8 mouse cellular contexts compared by ENCODE assay signal in the genomic region with DNA sequence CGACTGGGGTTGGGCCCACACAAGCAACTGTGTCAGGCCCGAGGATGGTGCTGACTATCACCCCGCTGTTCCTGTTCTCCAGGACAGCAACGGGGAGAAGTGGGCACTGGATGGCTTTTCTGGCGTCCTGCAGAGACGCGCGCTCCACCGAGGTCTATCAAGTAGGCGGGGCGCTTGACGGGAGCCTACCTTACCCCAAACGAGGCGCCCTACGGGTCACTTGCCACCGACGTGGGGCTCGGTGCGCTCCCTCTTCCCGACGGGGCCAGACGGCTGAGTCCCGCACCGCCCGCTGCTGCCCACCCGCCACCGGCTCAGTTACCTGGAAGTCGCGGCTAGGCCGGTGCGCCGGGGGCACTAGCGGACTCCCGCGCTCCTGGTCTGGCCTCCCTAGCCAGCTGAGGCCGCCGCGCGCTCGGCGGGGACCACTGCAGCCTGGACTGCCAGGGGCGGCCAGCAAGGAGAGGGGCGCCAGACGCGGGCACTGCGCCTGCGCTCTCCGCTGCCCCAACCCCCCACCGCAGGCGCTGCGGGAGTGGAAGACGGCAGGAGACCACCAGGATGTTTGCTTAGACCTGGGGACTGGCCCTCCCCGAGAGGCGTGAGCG. TPM values are rescaled to one million over a fixed set of nuclear protein-coding genes. Genes with fewer than 3 reads are reported as not detected.
DNase-seq lines count a peak whose midpoint lies in the region; ATAC-seq lines count a peak whose summit lies in the region.

TSS of gene Slc35g2 (minus strand) at position 465 of the 608 bp plus-strand sequence.

- H3K27ac ChIP-seq in forebrain, embryonic 14.5 days (ENCODE audit: low read depth, low read length): no peak within 1 kb of the TSS
- peak within 1 kb of the TSS; percentile 68; the same call in 1 of the 2 replicates for H3K27ac ChIP-seq in hindbrain, embryonic 12.5 days

- peak; percentile 20 for DNase-seq in CD4-positive, CD25-positive, alpha-beta regulatory T cell, adult 2 months (ENCODE audit: low read depth, low spot score)
- peak; percentile 65 for DNase-seq in cerebellum, adult 11 months
- peak; percentile 79 for DNase-seq in forebrain, embryonic 14.5 days (ENCODE audit: low spot score)
- peak; percentile 27 to 41 for DNase-seq in layer of hippocampus, postnatal 25 days (ENCODE audit: extremely low spot score in 1 of 2, low spot score in 1 of 2)
- peak; percentile 45 for DNase-seq in lung, postnatal 14 days
- peak; percentile 26 for DNase-seq in right cerebral cortex, adult 18-20 months

- H3K9me3 ChIP-seq in forebrain, embryonic 14.5 days (replicated peaks; ENCODE audit: control insufficient read depth, low read length): no peaks in the 10 kb centered on the region
- H3K9me3 ChIP-seq in hindbrain, embryonic 12.5 days (replicated peaks): no peaks in the 10 kb centered on the region

- H3K4me2 ChIP-seq in forebrain, embryonic 14.5 days (ENCODE audit: low read length): peak within 1 kb of the TSS; percentile 83
- H3K4me2 ChIP-seq in hindbrain, embryonic 12.5 days (replicated peaks): peak within 1 kb of the TSS; percentile 67

- H3K27me3 ChIP-seq in forebrain, embryonic 14.5 days (replicated peaks; ENCODE audit: control insufficient read depth, insufficient read depth, low read length): no peaks in the 10 kb centered on the region
- H3K27me3 ChIP-seq in hindbrain, embryonic 12.5 days: no peaks in the 10 kb centered on the region

- no peaks in the 10 kb centered on the region for H3K36me3 ChIP-seq in forebrain, embryonic 14.5 days (ENCODE audit: control insufficient read depth, insufficient read depth, low read length)
- no peaks in the 10 kb centered on the region for H3K36me3 ChIP-seq in hindbrain, embryonic 12.5 days

- peak within 1 kb of the TSS; percentile 69 for H3K4me3 ChIP-seq in forebrain, embryonic 14.5 days (ENCODE audit: low read depth, low read length)
- peak within 1 kb of the TSS; percentile 63 for H3K4me3 ChIP-seq in hindbrain, embryonic 12.5 days

- under 1% methylated on average over 55 of the region's 55 CpGs for WGBS in forebrain, embryonic 14.5 days
- under 1% methylated on average over 55 of the region's 55 CpGs for WGBS in hindbrain, embryonic 12.5 days

- ATAC-seq in CD4-positive, CD25-positive, alpha-beta regulatory T cell, adult 4 months: no peak
- ATAC-seq in forebrain, embryonic 14.5 days: peak; percentile 94
- ATAC-seq in hindbrain, embryonic 12.5 days (ENCODE audit: low FRiP score): peak; percentile 93

- H3K9ac ChIP-seq in forebrain, embryonic 14.5 days (ENCODE audit: low read length): peak within 1 kb of the TSS; percentile 75
- H3K9ac ChIP-seq in hindbrain, embryonic 12.5 days: peak within 1 kb of the TSS; percentile 70

- peaks cover 5% of the 10 kb centered on the region; the same call in 1 of the 2 replicates for H3K4me1 ChIP-seq in forebrain, embryonic 14.5 days (ENCODE audit: control insufficient read depth, insufficient read depth, low read length)
- H3K4me1 ChIP-seq in hindbrain, embryonic 12.5 days: peaks cover 12% of the 10 kb centered on the region

RNA-seq across cellular contexts. Expression of gene Slc35g2, which starts in this region (rescaled TPM):
- 1 to 10 TPM; 1.0 to 1.1 TPM for polyA plus RNA-seq in CD4-positive, CD25-positive, alpha-beta regulatory T cell, adult 4 months (2017; shearing (Covaris generic))
- polyA plus RNA-seq in forebrain, embryonic 14.5 days (2014; fragmentation: Nextera tagmentation; extraction: Ambion mirVana): 8.6 and 9.5 TPM in 2 replicates
- polyA plus RNA-seq in hindbrain, embryonic 12.5 days (2016; fragmentation: Nextera tagmentation; extraction: Ambion mirVana): 7.5 and 8.3 TPM in 2 replicates
- 10 to 100 TPM; 16.1 to 19.4 TPM for total RNA-seq in layer of hippocampus, postnatal 25 days (2021)

Comparison
In these comparisons a context has a peak if more than half of its experiments do, and no peak if none do; other contexts are left out.
1. DNase-seq: peak in every context shown above with its lines; median percentile 79 in forebrain, embryonic 14.5 days; 65 in cerebellum, adult 11 months; 45 in lung, postnatal 14 days; 34 in layer of hippocampus, postnatal 25 days; 26 in right cerebral cortex, adult 18-20 months; 20 in CD4-positive, CD25-positive, alpha-beta regulatory T cell, adult 2 months.